Mouse (Mus musculus) embryonic facial prominence, embryonic 15.5 days (tissue): Measurements from ENCODE around the gene Ddx42. TPM values are rescaled to one million over a fixed set of nuclear protein-coding genes. Genes with fewer than 3 reads are reported as not detected.

ENCODE experiments used
- ATAC-seq: fragments of 200-750 bp; cut with Nextera tagmentation; 2 replicates; pipeline ENCODE4 v1.8.0; 2017; ENCODE audit warnings: low read depth, moderate TSS enrichment; ENCODE audit not compliant: insufficient number of reproducible peaks, low FRiP score, low TSS enrichment
- H3K27ac ChIP-seq: fragments of 300-500 bp; sonication (generic); replicated peaks from 2 replicates; pipeline ENCODE4 v1.5.1; 2015; ENCODE audit warnings: mild to moderate bottlenecking, inconsistent platforms
- H3K27me3 ChIP-seq: fragments of 300-500 bp; sonication (generic); 2 replicates; pipeline ENCODE4 v1.6.1; 2015; ENCODE audit warnings: inconsistent platforms
- H3K36me3 ChIP-seq: fragments of 300-500 bp; sonication (generic); 2 replicates; pipeline ENCODE4 v1.6.1; 2015; ENCODE audit warnings: mild to moderate bottlenecking, inconsistent platforms
- H3K4me1 ChIP-seq: fragments of 300-500 bp; sonication (generic); 2 replicates; pipeline ENCODE4 v1.6.1; 2015; ENCODE audit warnings: inconsistent platforms
- H3K4me2 ChIP-seq: fragments of 300-500 bp; sonication (generic); replicated peaks from 2 replicates; pipeline ENCODE4 v1.6.1; 2015; ENCODE audit warnings: mild to moderate bottlenecking, inconsistent platforms
- H3K4me3 ChIP-seq: fragments of 300-500 bp; sonication (generic); replicated peaks from 2 replicates; pipeline ENCODE4 v1.5.1; 2015; ENCODE audit warnings: mild to moderate bottlenecking, inconsistent platforms
- H3K9ac ChIP-seq: fragments of 300-500 bp; sonication (generic); 2 replicates; pipeline ENCODE4 v1.6.1; 2015; ENCODE audit warnings: inconsistent platforms
- H3K9me3 ChIP-seq: fragments of 300-500 bp; sonication (generic); replicated peaks from 2 replicates; pipeline ENCODE4 v1.6.1; 2016; ENCODE audit warnings: inconsistent platforms
- WGBS: fragments of 180-500 bp; shearing (Covaris S2); methylation state at CpG from one replicate; pipeline ENCODE4 v1.1.7; 2015; 5-methylcytosine and 5-hydroxymethylcytosine counted together
- polyA plus RNA-seq: library from polyadenylated mRNA; unstranded; fragments of >200 nt; fragmentation: Nextera tagmentation; extraction: Ambion mirVana; gene quantifications from 2 replicates; pipeline ENCODE4 v1.2.1, GENCODE M21; 2015

Ddx42 gene
- polyA plus RNA-seq, 1 experiment from 2014 or later, result 77.5 TPM

- WGBS, result 20% methylated on average over 3 of the region's 3 CpGs
- no peak for ATAC-seq
- Histone ChIP-seq H3K9me3 (no peaks in the 10 kb centered on the region), H3K9ac (no peak overlapping the region), H3K4me1 (peaks cover 50% of the 10 kb centered on the region), H3K36me3 (peaks cover 33% of the 10 kb centered on the region), H3K4me3 (peak overlapping the region; percentile 13), H3K4me2 (peak overlapping the region; percentile 44), H3K27me3 (no peaks in the 10 kb centered on the region), H3K27ac (peak overlapping the region; percentile 89)
Observed at GRCm38 (mm10) chr11:106269060-106269431, 52.3 kb downstream of the Ddx42 start.

DNA sequence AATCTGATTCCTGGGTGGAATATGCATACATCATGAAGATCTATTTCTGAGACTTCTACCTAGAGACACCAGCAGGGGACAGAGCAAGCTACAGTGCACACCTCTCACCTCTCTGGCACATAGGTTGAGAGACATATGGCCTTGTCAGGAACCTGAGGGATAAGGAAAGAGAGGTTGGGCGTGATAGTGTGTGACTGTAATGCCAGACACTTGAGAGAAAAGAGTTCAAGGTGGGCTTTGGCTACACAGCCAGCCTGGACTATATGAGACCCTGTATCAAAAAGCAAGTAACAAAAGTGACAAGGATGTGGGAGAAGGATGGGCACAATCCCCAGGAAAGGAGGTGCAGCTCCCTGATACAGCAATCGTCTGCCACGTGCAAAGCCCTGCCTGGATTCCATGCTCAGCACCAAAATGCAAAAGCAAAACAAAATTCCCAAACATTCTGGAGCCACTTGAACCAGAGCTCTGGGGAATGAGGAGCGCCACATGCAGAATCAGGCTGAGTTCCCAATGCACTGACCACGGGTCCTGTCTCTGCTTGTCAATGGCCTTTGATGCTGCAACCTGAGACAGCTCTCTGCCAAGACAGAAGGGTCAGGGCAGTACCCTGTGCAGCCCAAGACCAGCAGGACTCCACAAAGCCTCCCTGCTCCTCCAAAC lies 54.5 kb downstream of the Ddx42 start:
- no peaks in the 10 kb centered on the region for H3K9me3 ChIP-seq
- H3K27ac ChIP-seq, result peak overlapping the region; percentile 94
- no peaks in the 10 kb centered on the region for H3K27me3 ChIP-seq
- peaks cover 11% of the 10 kb centered on the region for H3K36me3 ChIP-seq
- H3K4me2 ChIP-seq, result peak overlapping the region; percentile 73
- H3K4me1 ChIP-seq, result peaks cover 69% of the 10 kb centered on the region
- no peak for ATAC-seq
- peak overlapping the region; percentile 98 for H3K9ac ChIP-seq
- WGBS, result 20% methylated on average over 5 of the region's 5 CpGs
- peak overlapping the region; percentile 87 for H3K4me3 ChIP-seq

GRCm38 (mm10) chr11:106271794-106272643 lies 55.3 kb downstream of the Ddx42 start:
- Histone ChIP-seq H3K36me3 (peaks cover 4% of the 10 kb centered on the region; the same call in 1 of the 2 replicates), H3K27me3 (no peaks in the 10 kb centered on the region), H3K4me3 (peak overlapping the region; percentile 87), H3K9ac (peak overlapping the region; percentile 98), H3K4me2 (peak overlapping the region; percentile 73), H3K27ac (peak overlapping the region; percentile 94), H3K9me3 (no peaks in the 10 kb centered on the region), H3K4me1 (peaks cover 75% of the 10 kb centered on the region)
- WGBS, result under 1% methylated on average over 41 of the region's 41 CpGs
- ATAC-seq, result peak; percentile 26

GRCm38 (mm10) chr11:106272644-106273310 lies 56.1 kb downstream of the Ddx42 start, which contains the start of gene Smarcd2:
TSS of gene Smarcd2 (minus strand) at chr11:106272972.
- peak within 1 kb of the TSS; percentile 73 for H3K4me2 ChIP-seq
- H3K4me1 ChIP-seq, result peaks cover 67% of the 10 kb centered on the region
- under 1% methylated on average over 66 of the region's 72 CpGs for WGBS
- H3K36me3 ChIP-seq, result no peaks in the 10 kb centered on the region
- peak; percentile 91 for ATAC-seq
- peak within 1 kb of the TSS; percentile 98 for H3K9ac ChIP-seq
- H3K27me3 ChIP-seq, result no peaks in the 10 kb centered on the region
- H3K9me3 ChIP-seq, result no peaks in the 10 kb centered on the region
- H3K4me3 ChIP-seq, result peak within 1 kb of the TSS; percentile 87
- peak within 1 kb of the TSS; percentile 94 for H3K27ac ChIP-seq

GRCm38 (mm10) chr11:106273311-106273684 lies 56.6 kb downstream of the Ddx42 start:
- peak overlapping the region; percentile 42 for H3K9ac ChIP-seq
- peak overlapping the region; percentile 73 for H3K4me2 ChIP-seq
- WGBS, result 12% methylated on average over 16 of the region's 16 CpGs
- no peaks in the 10 kb centered on the region for H3K27me3 ChIP-seq
- peaks cover 62% of the 10 kb centered on the region for H3K4me1 ChIP-seq
- H3K27ac ChIP-seq, result peak overlapping the region; percentile 94
- H3K36me3 ChIP-seq, result no peaks in the 10 kb centered on the region
- H3K4me3 ChIP-seq, result peak overlapping the region; percentile 87
- no peak for ATAC-seq
- no peaks in the 10 kb centered on the region for H3K9me3 ChIP-seq

DNA sequence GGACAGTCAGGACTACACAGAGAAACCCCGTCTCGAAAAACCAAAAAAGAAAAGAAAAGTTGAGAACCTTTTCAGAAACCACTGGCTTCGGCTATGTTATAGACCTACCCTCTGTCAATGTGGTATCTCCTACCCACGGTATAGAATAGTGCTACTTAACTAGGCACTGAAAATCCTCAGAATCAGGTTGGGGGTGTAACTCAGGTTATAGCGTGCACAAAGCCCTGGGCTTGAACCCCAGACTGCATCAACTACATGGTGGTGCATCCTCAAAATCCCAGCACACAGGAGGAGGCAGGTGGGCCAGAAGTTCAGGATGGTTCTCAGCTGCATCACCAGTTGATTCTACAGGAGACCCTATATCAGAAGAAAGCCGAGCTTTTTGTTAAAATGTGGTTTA lies 57.1 kb downstream of the Ddx42 start:
- H3K36me3 ChIP-seq, result no peaks in the 10 kb centered on the region
- no peak overlapping the region for H3K4me3 ChIP-seq
- H3K9ac ChIP-seq, result no peak overlapping the region
- WGBS, result 87% methylated on average over 6 of the region's 6 CpGs
- H3K27me3 ChIP-seq, result no peaks in the 10 kb centered on the region
- peaks cover 57% of the 10 kb centered on the region for H3K4me1 ChIP-seq
- H3K9me3 ChIP-seq, result no peaks in the 10 kb centered on the region
- H3K4me2 ChIP-seq, result peak overlapping the region; percentile 73
- peak overlapping the region; percentile 94 for H3K27ac ChIP-seq
- no peak for ATAC-seq

DNA sequence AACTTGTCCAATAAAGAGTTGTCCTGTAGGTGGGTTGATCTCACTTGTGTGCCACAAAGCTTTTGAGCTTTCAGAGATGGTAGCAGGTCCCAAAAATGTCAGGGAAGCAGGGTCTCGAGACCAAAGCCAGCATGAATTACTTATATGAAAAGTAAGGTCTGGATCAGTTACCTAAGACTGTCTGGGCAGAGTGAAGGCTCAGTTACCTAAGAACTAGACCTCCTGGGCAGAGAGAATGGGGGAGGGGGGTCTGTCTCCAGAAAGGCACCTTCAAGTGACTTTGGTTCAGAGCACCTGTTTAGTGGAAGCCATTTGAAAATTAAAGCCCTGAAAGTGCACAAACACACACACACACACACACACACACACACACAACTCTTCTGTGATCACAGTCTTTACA lies 57.6 kb downstream of the Ddx42 start:
- H3K4me3 ChIP-seq, result no peak overlapping the region
- H3K27ac ChIP-seq, result peak overlapping the region; percentile 94
- no peak overlapping the region for H3K4me2 ChIP-seq
- ATAC-seq, result no peak
- no peaks in the 10 kb centered on the region for H3K9me3 ChIP-seq
- no peaks in the 10 kb centered on the region for H3K27me3 ChIP-seq
- peaks cover 52% of the 10 kb centered on the region for H3K4me1 ChIP-seq
- no peak overlapping the region for H3K9ac ChIP-seq
- no peaks in the 10 kb centered on the region for H3K36me3 ChIP-seq
- 75% methylated on average over 1 of the region's 1 CpGs for WGBS

DNA sequence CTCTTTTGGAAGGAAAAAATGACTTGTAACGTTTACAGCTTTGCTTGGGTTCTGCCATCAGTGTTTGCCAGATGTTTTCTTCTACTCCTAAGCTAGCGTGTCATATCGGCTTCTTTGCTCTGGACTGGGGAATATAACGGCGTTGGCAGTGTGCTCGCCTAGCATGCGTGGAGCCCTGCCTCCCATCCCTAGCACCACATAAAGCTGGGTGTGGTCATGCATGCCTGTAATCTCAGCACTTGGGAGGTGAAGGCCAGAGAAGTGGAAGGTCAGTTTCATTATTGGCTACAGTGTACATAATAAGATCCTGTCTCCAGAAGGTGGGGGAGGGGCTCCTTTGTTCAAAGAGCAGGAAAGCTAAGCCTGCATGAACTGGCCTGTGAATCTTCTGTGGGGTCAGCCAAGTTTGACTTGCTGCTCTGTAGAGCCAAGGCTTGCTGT lies 58.3 kb downstream of the Ddx42 start:
- WGBS, result 37% methylated on average over 7 of the region's 7 CpGs
- Histone ChIP-seq H3K4me2 (no peak overlapping the region), H3K9ac (no peak overlapping the region), H3K4me3 (no peak overlapping the region), H3K36me3 (no peaks in the 10 kb centered on the region), H3K9me3 (no peaks in the 10 kb centered on the region), H3K27ac (peak overlapping the region; percentile 94), H3K4me1 (peaks cover 49% of the 10 kb centered on the region), H3K27me3 (no peaks in the 10 kb centered on the region)
- no peak for ATAC-seq

DNA sequence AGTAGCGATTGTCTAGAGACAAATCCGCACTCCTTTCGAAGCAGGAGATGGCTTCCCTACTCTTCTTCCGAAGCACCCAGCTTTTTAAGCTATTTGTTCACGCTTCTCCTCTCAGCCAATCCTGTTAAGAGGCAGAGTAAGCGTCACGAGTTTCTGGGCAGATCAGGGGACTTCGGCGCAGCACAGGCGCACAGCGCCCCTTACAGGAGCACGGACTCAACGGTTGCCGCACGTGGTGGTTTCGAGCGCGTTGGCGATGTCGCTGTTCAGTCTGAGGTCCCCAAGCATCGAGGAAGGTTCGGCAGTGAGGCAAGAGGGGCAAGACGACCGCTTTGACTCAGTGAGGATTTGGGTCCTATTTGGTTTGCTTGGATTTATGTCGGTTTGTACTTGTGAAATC lies 59.7 kb downstream of the Ddx42 start, which contains the start of gene Tcam1:
Gene Tcam1, plus strand, starts transcription at position 219 of the 400 bp plus-strand sequence.
- peaks cover 35% of the 10 kb centered on the region for H3K4me1 ChIP-seq
- WGBS, result 4% methylated on average over 25 of the region's 25 CpGs
- H3K27ac ChIP-seq, result peak within 1 kb of the TSS; percentile 94
- H3K9ac ChIP-seq, result no peak within 1 kb of the TSS
- H3K4me3 ChIP-seq, result peak within 1 kb of the TSS; percentile 24
- H3K36me3 ChIP-seq, result no peaks in the 10 kb centered on the region
- no peaks in the 10 kb centered on the region for H3K9me3 ChIP-seq
- H3K27me3 ChIP-seq, result no peaks in the 10 kb centered on the region
- ATAC-seq, result peak; percentile 50; the same call in 1 of the 2 replicates
- peak within 1 kb of the TSS; percentile 56 for H3K4me2 ChIP-seq

GRCm38 (mm10) chr11:106282452-106282851 lies 65.7 kb downstream of the Ddx42 start:
- Histone ChIP-seq H3K27ac (no peak overlapping the region), H3K27me3 (no peaks in the 10 kb centered on the region), H3K4me2 (no peak overlapping the region), H3K4me3 (no peak overlapping the region), H3K9me3 (no peaks in the 10 kb centered on the region), H3K9ac (no peak overlapping the region), H3K4me1 (peaks cover 15% of the 10 kb centered on the region), H3K36me3 (no peaks in the 10 kb centered on the region)
- no peak for ATAC-seq
- whole genome bisulfite sequencing, result 89% methylated on average over 6 of the region's 6 CpGs

DNA sequence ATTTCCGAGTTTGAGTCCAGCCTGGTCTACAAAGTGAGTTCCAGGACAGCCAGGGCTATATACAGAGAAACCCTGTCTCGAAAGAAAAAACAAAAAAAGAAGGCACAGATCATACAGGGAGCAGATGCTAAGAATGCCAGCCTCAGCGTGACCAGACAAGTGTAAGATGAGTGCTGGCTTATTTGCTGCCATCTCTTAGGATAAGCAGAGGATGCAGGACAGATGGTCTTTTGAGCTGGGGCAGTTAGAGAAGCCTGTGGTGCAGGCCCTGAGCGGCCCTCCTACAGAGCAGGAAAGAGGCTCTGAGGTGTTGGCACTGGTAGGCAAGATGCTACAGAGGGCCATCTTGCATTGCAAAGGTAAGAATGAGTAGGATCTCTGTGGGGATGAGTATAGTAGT lies 66.6 kb downstream of the Ddx42 start:
- no peaks in the 10 kb centered on the region for H3K9me3 ChIP-seq
- no peaks in the 10 kb centered on the region for H3K27me3 ChIP-seq
- no peak overlapping the region for H3K27ac ChIP-seq
- no peak overlapping the region for H3K4me3 ChIP-seq
- H3K4me2 ChIP-seq, result no peak overlapping the region
- no peak for ATAC-seq
- no peaks in the 10 kb centered on the region for H3K36me3 ChIP-seq
- H3K9ac ChIP-seq, result no peak overlapping the region
- 63% methylated on average over 4 of the region's 4 CpGs for WGBS
- peaks cover 20% of the 10 kb centered on the region for H3K4me1 ChIP-seq
